Mouse (Mus musculus) myocyte (in vitro differentiated cells): ENCODE results near the gene Tfpi. TPM values are rescaled to one million over a fixed set of nuclear protein-coding genes. Genes with fewer than 3 reads are reported as not detected.

Source experiments
- H3K27me3 ChIP-seq: one replicate; pipeline ENCODE4 v1.6.1; 2011; ENCODE audit not compliant: control insufficient read depth, insufficient read depth, insufficient read length
- H3K36me3 ChIP-seq: one replicate; pipeline ENCODE4 v1.6.1; 2011; ENCODE audit not compliant: control insufficient read depth, insufficient read depth
- H3K4me2 ChIP-seq: one replicate; pipeline ENCODE4 v1.6.1; 2011; ENCODE audit warnings: low read depth, control low read depth
- H3K4me3 ChIP-seq: one replicate; pipeline ENCODE4 v1.5.1; 2011; ENCODE audit warnings: mild to moderate bottlenecking, control low read depth, moderate library complexity
- H3K79me2 ChIP-seq: one replicate; pipeline ENCODE4 v1.6.1; 2011; ENCODE audit not compliant: control insufficient read depth, insufficient read depth
- H3ac ChIP-seq: one replicate; pipeline ENCODE4 v1.6.1; 2011; ENCODE audit not compliant: control insufficient read depth, insufficient read length
- CEBPB ChIP-seq: IDR thresholded peaks from 2 replicates; pipeline ENCODE4 v1.6.1; 2011; ENCODE audit warnings: mild to moderate bottlenecking, moderate library complexity; ENCODE audit not compliant: poor library complexity, insufficient read depth, severe bottlenecking
- E2F4 ChIP-seq: IDR thresholded peaks from one replicate; pipeline ENCODE4 v1.6.1; 2011; ENCODE audit warnings: mild to moderate bottlenecking, control low read depth, moderate library complexity; ENCODE audit not compliant: insufficient read depth
- MAX ChIP-seq: IDR thresholded peaks from one replicate; pipeline ENCODE4 v1.6.1; 2011; ENCODE audit warnings: low read depth, mild to moderate bottlenecking, control low read depth
- MYOD1 ChIP-seq, 3 experiments: IDR thresholded peaks; one replicate each; pipeline ENCODE4 v1.6.1; 2011; ENCODE audit warnings: control low read depth in 2 of 3, low read depth in 2 of 3, mild to moderate bottlenecking in 2 of 3, moderate library complexity in 1 of 3; ENCODE audit not compliant: insufficient read length in 2 of 3, control insufficient read depth in 1 of 3
- MYOG ChIP-seq, 3 experiments: IDR thresholded peaks; one replicate each; pipeline ENCODE4 v1.6.1; 2011; ENCODE audit warnings: control low read depth in 2 of 3, low read depth in 2 of 3, mild to moderate bottlenecking in 2 of 3; ENCODE audit not compliant: insufficient read length in 2 of 3, control insufficient read depth in 1 of 3, insufficient read depth in 1 of 3
- POLR2A ChIP-seq: IDR thresholded peaks from one replicate; pipeline ENCODE4 v1.6.1; 2011; ENCODE audit warnings: low read depth, mild to moderate bottlenecking, control low read depth, moderate library complexity; ENCODE audit not compliant: insufficient read length
- POLR2AphosphoS2 ChIP-seq: IDR thresholded peaks from one replicate; pipeline ENCODE4 v1.6.1; 2011; ENCODE audit warnings: low read depth, control low read depth; ENCODE audit not compliant: insufficient read length
- REST ChIP-seq: IDR thresholded peaks from one replicate; pipeline ENCODE4 v1.6.1; 2011; ENCODE audit warnings: mild to moderate bottlenecking, control low read depth, moderate library complexity; ENCODE audit not compliant: insufficient read depth, insufficient read length
- SRF ChIP-seq: IDR thresholded peaks from one replicate; pipeline ENCODE4 v1.6.1; 2011; ENCODE audit warnings: low read depth; ENCODE audit not compliant: control insufficient read depth, insufficient read length
- TCF12 ChIP-seq: IDR thresholded peaks from one replicate; pipeline ENCODE4 v1.6.1; 2011; ENCODE audit warnings: mild to moderate bottlenecking, control low read depth; ENCODE audit not compliant: poor library complexity, insufficient read depth, severe bottlenecking
- TCF3 ChIP-seq: IDR thresholded peaks from one replicate; pipeline ENCODE4 v1.6.1; 2011; ENCODE audit warnings: low read depth, control low read depth; ENCODE audit not compliant: insufficient read length
- USF1 ChIP-seq: IDR thresholded peaks from one replicate; pipeline ENCODE4 v1.6.1; 2011; ENCODE audit warnings: low read depth, mild to moderate bottlenecking, control low read depth, moderate library complexity
- polyA plus RNA-seq: library from polyadenylated mRNA; unstranded; fragments of >200 nt; fragmentation: generic; extraction: Trizol; gene quantifications from one replicate; pipeline ENCODE4 v1.2.1, GENCODE M21; 2012; ENCODE audit warnings: missing spikeins

Gene Tfpi
- polyA plus RNA-seq, 1 experiment = 7.9 TPM

DNA sequence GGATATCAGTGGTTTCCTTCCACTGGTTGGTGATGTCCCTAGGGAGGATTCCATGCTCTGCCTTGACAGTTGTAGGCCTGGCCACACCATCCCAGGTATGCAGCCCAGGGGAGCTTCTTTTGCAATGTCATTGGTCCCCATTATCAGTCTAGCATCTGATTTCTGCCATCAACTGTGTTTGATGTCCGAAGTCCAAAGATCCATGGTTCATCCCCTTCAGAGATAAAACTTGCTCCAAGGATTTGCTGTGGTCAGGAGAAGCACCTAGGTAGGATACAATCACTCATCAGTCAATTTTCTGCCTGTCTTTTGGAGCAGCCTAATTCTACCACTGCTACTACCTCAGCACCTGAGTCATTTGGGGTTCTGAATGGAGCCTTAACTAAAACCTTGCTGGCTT lies 15.1 kb upstream of the Tfpi start:
- TF ChIP-seq POLR2A (no peak), POLR2AphosphoS2 (no peak), MYOG (IDR thresholded peaks at IDR 0.05; ENCODE audit: control insufficient read depth in 1 of 3, insufficient read depth in 1 of 3, insufficient read length in 2 of 3, low read depth in 2 of 3) (no peak), E2F4 (no peak), CEBPB (no peak), MAX (no peak), SRF (no peak), REST (no peak), USF1 (no peak), TCF12 (no peak), TCF3 (no peak), MYOD1 (IDR thresholded peaks at IDR 0.05; ENCODE audit: control insufficient read depth in 1 of 3, insufficient read length in 2 of 3, low read depth in 2 of 3) (no peak)
- Histone ChIP-seq H3ac (no peak overlapping the region), H3K4me3 (no peak overlapping the region), H3K79me2 (no peaks in the 10 kb centered on the region), H3K36me3 (no peaks in the 10 kb centered on the region), H3K27me3 (no peaks in the 10 kb centered on the region), H3K4me2 (no peak overlapping the region)

DNA sequence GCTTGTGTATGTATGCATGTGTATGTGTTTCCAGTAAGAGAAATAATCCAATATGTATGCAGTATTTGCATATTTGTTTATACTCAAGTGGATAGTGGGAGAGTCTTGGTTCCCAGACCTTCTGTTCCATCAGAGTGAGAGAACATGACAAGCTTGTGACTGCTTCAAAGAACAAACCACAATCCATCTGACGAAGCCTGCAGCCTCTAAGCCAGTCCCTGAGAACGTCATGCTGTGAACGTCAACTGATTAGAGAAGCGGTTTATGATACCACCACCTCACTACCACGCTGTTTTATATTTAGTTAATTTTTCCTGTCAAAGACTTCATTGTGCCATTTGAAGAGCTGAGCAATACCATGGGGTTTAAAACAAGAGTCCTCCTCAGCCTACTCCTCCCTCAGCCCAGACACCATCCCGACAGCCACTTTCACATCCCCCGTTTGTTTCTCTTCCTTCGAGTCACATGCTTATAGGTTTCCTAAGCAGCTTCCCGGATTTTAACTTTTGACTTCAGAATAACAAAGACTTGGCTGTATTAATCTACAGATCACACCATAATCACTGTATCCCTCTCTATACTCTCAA lies 11.2 kb upstream of the Tfpi start:
- TF ChIP-seq POLR2AphosphoS2 (no peak), MAX (no peak), POLR2A (no peak), REST (no peak), MYOG (IDR thresholded peaks at IDR 0.05; ENCODE audit: control insufficient read depth in 1 of 3, insufficient read depth in 1 of 3, insufficient read length in 2 of 3, low read depth in 2 of 3) (no peak), CEBPB (no peak)
- no peak overlapping the region for H3K4me3 ChIP-seq
- no peak overlapping the region for H3K4me2 ChIP-seq
- no peaks in the 10 kb centered on the region for H3K36me3 ChIP-seq
- H3K79me2 ChIP-seq = no peaks in the 10 kb centered on the region
- H3K27me3 ChIP-seq = no peaks in the 10 kb centered on the region
- H3ac ChIP-seq = no peak overlapping the region

DNA sequence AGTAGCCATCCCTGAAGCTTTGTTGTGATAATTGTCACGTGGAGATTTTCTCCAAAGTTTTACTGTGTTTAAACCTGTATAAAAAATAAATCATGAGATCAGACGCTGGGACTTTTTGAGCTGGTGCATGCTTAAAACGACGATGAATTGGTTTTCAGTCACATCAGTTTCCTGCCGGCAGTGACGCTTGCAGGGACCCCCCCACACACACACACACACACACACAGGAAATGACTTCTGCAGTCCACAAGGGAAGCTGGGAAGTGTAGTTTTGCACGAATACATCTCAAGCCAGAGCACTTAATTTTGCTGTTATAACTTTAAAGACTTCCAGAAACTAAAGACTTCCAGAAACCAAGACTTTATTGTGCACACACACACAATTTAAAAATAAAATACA lies 5.3 kb upstream of the Tfpi start:
- no peaks in the 10 kb centered on the region for H3K79me2 ChIP-seq
- no peak overlapping the region for H3K4me3 ChIP-seq
- TF ChIP-seq E2F4 (no peak), MAX (no peak), REST (no peak), POLR2A (no peak), TCF12 (no peak), POLR2AphosphoS2 (no peak), CEBPB (no peak), MYOG (IDR thresholded peaks at IDR 0.05; ENCODE audit: control insufficient read depth in 1 of 3, insufficient read depth in 1 of 3, insufficient read length in 2 of 3, low read depth in 2 of 3) (no peak), TCF3 (no peak), USF1 (no peak), MYOD1 (IDR thresholded peaks at IDR 0.05; ENCODE audit: control insufficient read depth in 1 of 3, insufficient read length in 2 of 3, low read depth in 2 of 3) (no peak), SRF (no peak)
- no peak overlapping the region for H3ac ChIP-seq
- H3K27me3 ChIP-seq = no peaks in the 10 kb centered on the region
- peak overlapping the region; percentile 60 for H3K4me2 ChIP-seq
- H3K36me3 ChIP-seq = no peaks in the 10 kb centered on the region

DNA sequence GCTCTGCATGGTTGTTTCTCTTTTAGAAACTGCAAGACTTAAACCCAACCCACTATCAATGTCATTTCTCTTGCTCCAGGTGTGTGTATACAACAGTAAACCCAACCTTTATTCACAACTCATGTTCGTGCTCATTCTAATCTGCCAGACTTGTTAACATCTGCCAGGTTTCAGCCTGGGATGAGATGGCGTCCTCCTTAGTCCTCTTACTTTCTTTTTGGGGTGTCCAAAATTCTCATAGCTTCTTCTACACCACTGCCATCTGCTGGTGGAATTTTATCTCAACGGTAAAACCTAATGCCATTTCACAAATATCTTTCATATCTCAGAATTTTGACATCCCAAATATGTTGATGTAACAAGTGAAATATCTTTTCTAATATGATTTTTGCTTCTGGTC lies 2.5 kb upstream of the Tfpi start:
- H3K27me3 ChIP-seq = no peaks in the 10 kb centered on the region
- no peaks in the 10 kb centered on the region for H3K79me2 ChIP-seq
- peak overlapping the region; percentile 67 for H3K4me2 ChIP-seq
- H3K4me3 ChIP-seq = no peak overlapping the region
- TF ChIP-seq TCF3 (no peak), TCF12 (no peak), CEBPB (no peak), E2F4 (no peak), POLR2A (no peak), POLR2AphosphoS2 (no peak), SRF (no peak), MYOD1 (IDR thresholded peaks at IDR 0.05; ENCODE audit: control insufficient read depth in 1 of 3, insufficient read length in 2 of 3, low read depth in 2 of 3) (no peak), USF1 (no peak), REST (no peak), MYOG (IDR thresholded peaks at IDR 0.05; ENCODE audit: control insufficient read depth in 1 of 3, insufficient read depth in 1 of 3, insufficient read length in 2 of 3, low read depth in 2 of 3) (no peak), MAX (no peak)
- H3K36me3 ChIP-seq = no peaks in the 10 kb centered on the region
- no peak overlapping the region for H3ac ChIP-seq
